Mouse (Mus musculus) small intestine, adult 10 weeks (tissue): ENCODE data around the gene Sapcd2. TPM values are rescaled to one million over a fixed set of nuclear protein-coding genes. Genes with fewer than 3 reads are reported as not detected.

ENCODE experiments used
- polyA plus RNA-seq: library from polyadenylated mRNA; stranded (reverse); fragments of 350-450 nt; fragmentation: Illumina TruSeq; extraction: RNeasy Lipid Tissue Mini Kit (QIAGEN cat#74804); gene quantifications from one replicate; pipeline ENCODE4 v1.2.3, GENCODE M21; 2014; ENCODE audit warnings: low replicate concordance

Sapcd2 gene
- polyA plus RNA-seq: 0.11 TPM

DNA sequence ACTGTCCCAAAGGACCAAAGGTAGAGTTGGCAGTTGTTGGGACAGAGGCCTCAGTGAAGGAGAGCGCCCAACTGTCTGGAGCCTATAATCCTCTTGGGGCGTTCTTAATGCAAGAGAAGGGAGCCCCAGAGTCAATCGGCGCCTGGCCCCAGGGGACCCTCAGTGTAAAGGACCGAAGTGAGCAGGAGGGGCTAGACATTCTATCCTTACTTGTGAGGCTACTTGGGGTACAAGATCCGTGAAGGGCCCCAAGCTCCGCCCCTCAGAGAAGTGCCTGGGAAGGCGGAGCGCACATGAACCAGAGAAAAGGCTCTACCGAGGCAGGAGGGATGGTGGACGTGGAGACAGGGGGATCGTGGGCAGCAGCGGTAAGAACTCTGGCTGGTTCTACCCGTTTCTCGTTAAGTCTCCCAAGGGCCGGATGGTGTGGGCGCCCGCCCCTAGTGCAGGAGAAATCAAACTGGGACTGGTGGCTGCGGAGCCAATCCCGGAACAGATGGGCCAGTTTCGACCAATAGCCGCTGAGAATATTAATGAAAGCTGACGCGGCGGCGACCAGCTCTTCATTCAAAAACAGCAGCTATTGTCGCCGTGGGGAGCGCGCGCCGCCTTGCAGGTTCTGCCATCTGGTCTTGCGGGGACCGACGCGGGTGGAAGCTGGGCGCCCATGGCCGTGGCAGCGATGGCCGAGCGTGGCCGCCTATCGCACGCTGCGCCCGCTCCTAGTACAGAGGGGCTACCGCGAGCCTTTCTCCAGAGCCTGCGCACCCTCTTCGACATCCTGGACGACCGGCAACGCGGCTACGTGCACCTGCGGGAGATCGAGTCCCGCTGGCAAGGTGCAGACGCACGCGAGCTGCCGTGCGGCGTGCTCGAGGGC is at the start of gene Sapcd2:
TSS of gene Sapcd2 (plus strand) at position 558 of the 880 bp plus-strand sequence.

GRCm38 (mm10) chr2:25332286-25333160 is 39.6 kb upstream of the Sapcd2 start, which contains the start of gene Man1b1:
Man1b1 (plus strand) TSS chr2:25332338.

DNA sequence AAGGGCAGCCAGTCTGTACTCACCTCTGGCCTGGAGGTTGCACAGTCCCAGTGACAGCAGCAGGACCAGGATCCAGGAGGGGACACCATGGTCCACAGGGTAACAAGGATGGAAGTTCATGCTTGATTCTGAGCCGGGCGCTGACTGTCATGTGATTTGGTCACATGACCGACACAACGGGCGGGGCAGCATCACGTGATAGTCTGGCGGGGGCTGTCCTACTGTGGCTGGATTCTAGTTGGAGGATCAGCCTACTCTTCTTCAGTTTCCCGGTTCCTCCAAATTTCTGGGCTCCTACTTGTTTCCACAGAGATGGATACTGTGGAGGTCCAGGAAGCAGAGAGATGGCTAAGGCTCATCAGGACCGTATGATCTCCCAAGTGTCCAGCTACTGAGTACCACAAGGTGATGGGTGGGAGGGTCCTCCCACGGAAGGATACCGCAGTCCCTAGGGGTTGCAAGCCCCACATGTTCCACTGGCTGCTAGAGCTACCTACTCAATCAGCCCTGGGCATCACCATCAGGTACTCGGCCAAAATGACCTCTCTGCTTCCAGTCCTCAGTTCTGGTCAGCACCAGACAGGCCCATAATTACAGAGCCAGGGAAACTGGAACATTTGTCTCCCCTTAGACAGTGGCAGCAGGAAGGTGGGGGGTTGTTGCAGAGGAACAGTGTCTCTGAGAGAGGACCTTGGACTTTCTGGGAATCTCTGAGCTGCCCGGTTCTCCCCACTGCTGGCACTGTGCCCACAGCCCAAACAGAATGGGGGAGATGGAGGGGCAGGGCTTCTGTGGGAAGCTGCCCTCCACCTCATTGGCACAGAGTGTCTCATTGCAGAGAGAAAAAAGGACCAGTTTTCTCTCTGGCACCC is 15.7 kb upstream of the Sapcd2 start, which contains the start of gene Dpp7:
TSS of gene Dpp7 (minus strand) at position 152 of the 872 bp plus-strand sequence.

DNA sequence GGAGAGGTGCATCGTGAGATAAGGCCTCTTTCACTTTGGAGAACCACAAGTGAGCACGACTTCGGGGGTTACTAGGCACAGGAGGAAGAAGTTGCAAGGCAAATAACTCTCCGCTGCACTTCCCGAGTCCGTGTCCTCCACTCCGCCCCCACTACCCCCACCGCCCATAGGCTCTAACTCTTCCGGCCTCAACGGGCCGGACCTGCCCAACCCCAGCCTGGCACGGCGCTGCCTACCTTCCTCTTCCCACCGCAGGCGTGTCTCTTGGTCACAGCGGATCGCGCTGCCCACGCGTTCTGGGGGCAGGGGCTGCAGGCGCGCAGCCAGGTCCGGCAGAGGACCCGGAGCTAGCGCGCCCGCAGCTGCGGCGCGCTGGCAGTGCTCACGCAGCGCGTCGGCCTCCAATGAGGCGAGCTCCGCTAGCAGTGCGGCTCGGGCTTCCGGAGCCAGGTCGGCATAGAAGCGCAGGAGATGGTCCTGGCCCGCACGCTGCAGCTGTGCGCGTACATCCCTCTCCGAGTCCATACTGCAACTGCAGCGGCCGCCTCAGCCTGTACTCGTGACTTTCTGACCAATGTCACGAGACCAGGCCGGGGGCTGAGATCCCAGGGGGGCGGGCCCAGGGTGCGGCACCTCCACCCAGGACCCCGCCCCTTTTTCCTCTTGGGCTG is 6.9 kb upstream of the Sapcd2 start, which contains the start of gene Uap1l1:
TSS of gene Uap1l1 (minus strand) at position 592 of the 671 bp plus-strand sequence.

GRCm38 (mm10) chr2:25395721-25396596 is 23.8 kb downstream of the Sapcd2 start, which contains the start of gene Entpd2:
Entpd2 (plus strand) TSS chr2:25395874.

GRCm38 (mm10) chr2:25399051-25399450 is 26.9 kb downstream of the Sapcd2 start, which contains the start of gene Npdc1:
Npdc1 (plus strand) TSS chr2:25399351.

GRCm38 (mm10) chr2:25422587-25423410 is 50.7 kb downstream of the Sapcd2 start, which contains the start of gene Fut7:
Fut7 (plus strand) TSS chr2:25423267.

Other genes starting within 250 kb of the Sapcd2 start
- 17.8 TPM for gene Nrarp, start 191.6 kb upstream of the Sapcd2 start, polyA plus RNA-seq
- gene Tor4a, start 175.4 kb upstream of the Sapcd2 start, polyA plus RNA-seq: 2.0 TPM
- 3.2 TPM for gene Nelfb, start 160.8 kb upstream of the Sapcd2 start, polyA plus RNA-seq
- not detected for gene Stpg3, start 157.7 kb upstream of the Sapcd2 start, polyA plus RNA-seq
- gene Fam166a, start 153.6 kb upstream of the Sapcd2 start, polyA plus RNA-seq: not detected
- 46.6 TPM for gene Tubb4b, start 147.6 kb upstream of the Sapcd2 start, polyA plus RNA-seq
- gene Slc34a3, start 138.0 kb upstream of the Sapcd2 start, polyA plus RNA-seq: not detected
- gene Rnf224, start 135.5 kb upstream of the Sapcd2 start, polyA plus RNA-seq: not detected
- gene Rnf208, start 130.1 kb upstream of the Sapcd2 start, polyA plus RNA-seq: not detected
- not detected for gene Cysrt1, start 129.9 kb upstream of the Sapcd2 start, polyA plus RNA-seq
- 0.93 TPM for gene AL732309.1, start 125.5 kb upstream of the Sapcd2 start, polyA plus RNA-seq
- not detected for gene Tmem203, start 116.9 kb upstream of the Sapcd2 start, polyA plus RNA-seq
- 2.3 TPM for gene Tprn, start 109.7 kb upstream of the Sapcd2 start, polyA plus RNA-seq
- 0.56 TPM for gene Ssna1, start 99.9 kb upstream of the Sapcd2 start, polyA plus RNA-seq
- 4.6 TPM for gene Anapc2, start 99.8 kb upstream of the Sapcd2 start, polyA plus RNA-seq
- gene Tmem210, start 84.2 kb upstream of the Sapcd2 start, polyA plus RNA-seq: not detected
- 0.37 TPM for gene Lrrc26, start 82.4 kb upstream of the Sapcd2 start, polyA plus RNA-seq
- not detected for gene Grin1, start 53.1 kb upstream of the Sapcd2 start, polyA plus RNA-seq
- 13.8 TPM for gene Man1b1, start 40.0 kb upstream of the Sapcd2 start, polyA plus RNA-seq
- gene Dpp7, start 16.0 kb upstream of the Sapcd2 start, polyA plus RNA-seq: 2.0 TPM
- gene Uap1l1, start 6.6 kb upstream of the Sapcd2 start, polyA plus RNA-seq: 5.0 TPM
- not detected for gene Entpd2, start 23.6 kb downstream of the Sapcd2 start, polyA plus RNA-seq
- 4.4 TPM for gene Npdc1, start 27.0 kb downstream of the Sapcd2 start, polyA plus RNA-seq
- not detected for gene Fut7, start 50.9 kb downstream of the Sapcd2 start, polyA plus RNA-seq
- 0.48 TPM for gene Abca2, start 56.4 kb downstream of the Sapcd2 start, polyA plus RNA-seq
- gene Clic3, start 84.5 kb downstream of the Sapcd2 start, polyA plus RNA-seq: not detected
- 5.1 TPM for gene Paxx, start 88.8 kb downstream of the Sapcd2 start, polyA plus RNA-seq
- not detected for gene Ptgds, start 97.7 kb downstream of the Sapcd2 start, polyA plus RNA-seq
- not detected for gene Lcn12, start 121.6 kb downstream of the Sapcd2 start, polyA plus RNA-seq
- gene Fbxw5, start 128.4 kb downstream of the Sapcd2 start, polyA plus RNA-seq: not detected
- gene C8g, start 129.4 kb downstream of the Sapcd2 start, polyA plus RNA-seq: not detected
- gene Traf2, start 174.6 kb downstream of the Sapcd2 start, polyA plus RNA-seq: 0.78 TPM
- 1.6 TPM for gene Edf1, start 185.5 kb downstream of the Sapcd2 start, polyA plus RNA-seq
- not detected for gene Mamdc4, start 202.5 kb downstream of the Sapcd2 start, polyA plus RNA-seq
- not detected for gene Phpt1, start 202.9 kb downstream of the Sapcd2 start, polyA plus RNA-seq
- gene Ajm1, start 209.4 kb downstream of the Sapcd2 start, polyA plus RNA-seq: not detected
- gene Rabl6, start 236.2 kb downstream of the Sapcd2 start, polyA plus RNA-seq: 29.1 TPM
- not detected for gene Ccdc183, start 245.4 kb downstream of the Sapcd2 start, polyA plus RNA-seq
- gene Tmem141, start 249.7 kb downstream of the Sapcd2 start, polyA plus RNA-seq: 0.85 TPM